14 mouse cellular contexts compared by ENCODE assay signal in the genomic region with DNA sequence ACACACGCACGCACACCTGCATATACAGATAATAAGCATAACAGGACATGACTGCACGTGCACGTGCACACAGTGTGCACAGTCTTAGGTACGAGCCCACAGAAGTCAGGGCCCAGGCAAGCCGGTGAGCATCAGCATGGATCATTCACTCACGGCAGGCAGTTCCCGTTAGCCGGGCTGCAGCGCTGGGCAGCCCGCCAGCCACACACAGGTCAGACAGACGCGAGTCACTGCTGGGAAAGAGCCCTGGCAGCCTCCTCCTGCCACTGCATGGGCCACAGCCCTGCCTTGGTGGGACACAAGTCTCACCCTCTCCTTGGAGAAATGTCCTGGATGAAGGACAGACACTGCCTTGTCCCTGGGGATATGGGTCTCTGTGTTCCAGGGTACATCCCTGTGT. TPM values are rescaled to one million over a fixed set of nuclear protein-coding genes. Genes with fewer than 3 reads are reported as not detected.
DNase-seq lines count a peak whose midpoint lies in the region; ATAC-seq and TF ChIP-seq lines count a peak whose summit lies in the region.
"Had no signal": no experiment of that assay in that cellular context is flagged by ENCODE, and none has a peak within 500 bp of the region (broad histone marks: within the 10 kb centered on the region; RNA-seq: fewer than 3 reads in every experiment).

No protein-coding gene starts in this region.

- no peaks in the 10 kb centered on the region; the same call in 1 of the 2 replicates for H3K79me2 ChIP-seq in MEL (ENCODE audit: control insufficient read depth, insufficient read depth, low read length, poor library complexity)

- DNase-seq in heart, adult 18-20 months = peak; percentile 50 to 51
- DNase-seq in heart, adult 8-10 months (ENCODE audit: low spot score) = no peak
- DNase-seq in kidney, postnatal 14 days = peak; percentile 35
- DNase-seq in MEL (ENCODE audit: low read depth, low spot score) = peak; percentile 68
- DNase-seq in adipocyte (ENCODE audit: low spot score) = peak; percentile 47
- no peak for DNase-seq in liver, postnatal 0 days
- DNase-seq: kidney, adult 8-10 months; layer of hippocampus, adult 9-11 months; liver, embryonic 13.5 days; lung, postnatal 36 days; right cerebral cortex, adult 18-20 months had no signal

- H3K27ac ChIP-seq in kidney, embryonic 16.5 days (ENCODE audit: low read length) = no peak overlapping the region
- H3K27ac ChIP-seq in MEL (ENCODE audit: control insufficient read depth, low read depth, low read length) = no peak overlapping the region
- no peak overlapping the region for H3K27ac ChIP-seq in liver, postnatal 0 days (ENCODE audit: low read depth)
- H3K27ac ChIP-seq: embryonic facial prominence, embryonic 12.5 days; liver, embryonic 13.5 days; neural tube, embryonic 15.5 days had no signal

- no peak for TF ChIP-seq POLR2A in MEL (IDR thresholded peaks at IDR 0.05; ENCODE audit: control insufficient read depth in 1 of 2, insufficient read depth in 1 of 2, low read depth in 1 of 2, low read length in 2 of 2, poor library complexity in 1 of 2)

- peaks cover 16% of the 10 kb centered on the region for H3K4me1 ChIP-seq in kidney, embryonic 16.5 days (ENCODE audit: insufficient read depth, low read length)
- peaks cover 8 to 19% of the 10 kb centered on the region in 2 experiments for H3K4me1 ChIP-seq in MEL (ENCODE audit: control insufficient read depth in 1 of 2, insufficient read depth in 2 of 2, low read length in 2 of 2)
- peaks cover 14% of the 10 kb centered on the region for H3K4me1 ChIP-seq in liver, postnatal 0 days (ENCODE audit: insufficient read depth)

- 46% methylated on average over 13 of the region's 13 CpGs for WGBS in kidney, embryonic 16.5 days
- WGBS in liver, postnatal 0 days (ENCODE audit: insufficient replicate concordance) = 51% methylated on average over 13 of the region's 13 CpGs

- H3K9ac ChIP-seq in kidney, embryonic 16.5 days (replicated peaks; ENCODE audit: low read length) = no peak overlapping the region
- no peak overlapping the region for H3K9ac ChIP-seq in MEL (ENCODE audit: control insufficient read depth, low read depth, low read length, poor library complexity, severe bottlenecking)
- no peak overlapping the region for H3K9ac ChIP-seq in liver, postnatal 0 days (replicated peaks)
- H3K9ac ChIP-seq: embryonic facial prominence, embryonic 12.5 days; liver, embryonic 13.5 days; neural tube, embryonic 15.5 days had no signal

- no peaks in the 10 kb centered on the region for H3K36me3 ChIP-seq in kidney, embryonic 16.5 days (ENCODE audit: insufficient read depth, low read length)
- peaks cover 0 to 7% of the 10 kb centered on the region in 2 experiments; a peak in 2 of 4 replicates for H3K36me3 ChIP-seq in MEL (ENCODE audit: control insufficient read depth in 1 of 2, insufficient read depth in 2 of 2, low read length in 2 of 2)
- no peaks in the 10 kb centered on the region for H3K36me3 ChIP-seq in liver, postnatal 0 days (replicated peaks; ENCODE audit: insufficient read depth, low read length)
- H3K36me3 ChIP-seq: embryonic facial prominence, embryonic 12.5 days; liver, embryonic 13.5 days; neural tube, embryonic 15.5 days had no signal

- H3K27me3 ChIP-seq in kidney, embryonic 16.5 days (ENCODE audit: insufficient read depth, low read length) = peaks cover 8% of the 10 kb centered on the region; the same call in 1 of the 2 replicates
- peaks cover 2 to 16% of the 10 kb centered on the region in 2 experiments; a peak in 2 of 4 replicates for H3K27me3 ChIP-seq in MEL (ENCODE audit: control insufficient read depth in 1 of 2, insufficient read depth in 2 of 2, low read length in 2 of 2)
- H3K27me3 ChIP-seq in liver, postnatal 0 days (ENCODE audit: insufficient read depth, low read length) = peaks cover 49% of the 10 kb centered on the region

- no peak for ATAC-seq in kidney, embryonic 16.5 days (ENCODE audit: low FRiP score, low TSS enrichment)
- no peak for ATAC-seq in liver, postnatal 0 days

- no peak for TF ChIP-seq RAD21 in MEL (IDR thresholded peaks at IDR 0.05; ENCODE audit: low read depth, low read length)

- H3K4me3 ChIP-seq in kidney, embryonic 16.5 days (ENCODE audit: low read length) = no peak overlapping the region
- no peak overlapping the region for H3K4me3 ChIP-seq in MEL (ENCODE audit: control insufficient read depth in 1 of 2, insufficient read depth in 1 of 2, low read depth in 2 of 2, low read length in 2 of 2)
- H3K4me3 ChIP-seq in liver, postnatal 0 days (ENCODE audit: low read depth, low read length) = no peak overlapping the region
- H3K4me3 ChIP-seq: embryonic facial prominence, embryonic 12.5 days; liver, embryonic 13.5 days; neural tube, embryonic 15.5 days had no signal

- no peaks in the 10 kb centered on the region for H3K9me3 ChIP-seq in kidney, embryonic 16.5 days (ENCODE audit: low read length)
- no peaks in the 10 kb centered on the region for H3K9me3 ChIP-seq in MEL (replicated peaks; ENCODE audit: insufficient read depth, low read length)
- no peaks in the 10 kb centered on the region for H3K9me3 ChIP-seq in liver, postnatal 0 days (ENCODE audit: low read length)
- H3K9me3 ChIP-seq: embryonic facial prominence, embryonic 12.5 days; liver, embryonic 13.5 days; neural tube, embryonic 15.5 days had no signal

- no peak overlapping the region for H3K4me2 ChIP-seq in kidney, embryonic 16.5 days (replicated peaks; ENCODE audit: low read depth, low read length)
- H3K4me2 ChIP-seq in liver, postnatal 0 days (ENCODE audit: low read depth, low read length) = no peak overlapping the region
- H3K4me2 ChIP-seq: embryonic facial prominence, embryonic 12.5 days; liver, embryonic 13.5 days; neural tube, embryonic 15.5 days had no signal

- TF ChIP-seq CTCF in MEL (IDR thresholded peaks at IDR 0.05 in 2 of 3, conservative IDR thresholded peaks at IDR 0.05 in 1 of 3; ENCODE audit: control insufficient read depth in 1 of 3, insufficient read depth in 1 of 3, low read depth in 2 of 3, low read length in 3 of 3, poor library complexity in 1 of 3, severe bottlenecking in 1 of 3) = no peak
- TF ChIP-seq CTCF in liver, postnatal 0 days (IDR thresholded peaks at IDR 0.05; ENCODE audit: low read depth) = no peak

- TF ChIP-seq EP300 in MEL (IDR thresholded peaks at IDR 0.05; ENCODE audit: low read depth in 1 of 2, low read length in 2 of 2) = no peak
- TF ChIP-seq EP300 in liver, postnatal 0 days (IDR thresholded peaks at IDR 0.05; ENCODE audit: low read depth) = no peak

TF ChIP-seq in MEL, 35 proteins besides CTCF, POLR2A, EP300 and RAD21:
- no peak for TF ChIP-seq RCOR1 (IDR thresholded peaks at IDR 0.05; ENCODE audit: low read depth, low read length)
- TF ChIP-seq BHLHE40 (IDR thresholded peaks at IDR 0.05; ENCODE audit: borderline replicate concordance, low read depth, low read length) = peak; percentile 74; the same call in 1 of the 2 replicates
- no peak for TF ChIP-seq HCFC1 (IDR thresholded peaks at IDR 0.05; ENCODE audit: low read depth, low read length)
- TF ChIP-seq JUND (IDR thresholded peaks at IDR 0.05; ENCODE audit: low read depth, low read length) = no peak
- no peak for TF ChIP-seq CHD2 (IDR thresholded peaks at IDR 0.05; ENCODE audit: low read length)
- no peak for TF ChIP-seq MAX (IDR thresholded peaks at IDR 0.05; ENCODE audit: low read length)

RNA-seq across cellular contexts. Expression of gene Ahnak2, which starts 1.6 kb away (rescaled TPM):
- 10 to 100 TPM; 15.3 to 16.6 TPM for total RNA-seq in heart, adult 18-20 months (2021)
- 10 to 100 TPM; 19.3 to 24.6 (median 20.6) TPM for total RNA-seq in heart, adult 8-10 months (2022)
- polyA plus RNA-seq in kidney, embryonic 16.5 days (2015; fragmentation: Nextera tagmentation; extraction: Ambion mirVana) = 0.91 and 1.2 TPM in 2 replicates
- total RNA-seq in MEL (2012; rRNA removed) = 1.2 and 2.6 TPM in 2 replicates
- polyA plus RNA-seq in MEL (2012; ENCODE audit: insufficient read depth in 1 of 2, insufficient read length in 2 of 2, low read depth in 1 of 2, low replicate concordance in 2 of 2, missing spikeins in 1 of 2) = 10 to 100 TPM in 1 of 2 experiments, not detected in 1; 11.4 TPM
- 0.22 and 0.36 TPM in 2 replicates for polyA plus RNA-seq in liver, postnatal 0 days (2015; fragmentation: Nextera tagmentation; extraction: Ambion mirVana)

RNA-seq across cellular contexts. Expression of gene Clba1, which starts 4.7 kb away (rescaled TPM):
- 1 to 10 TPM; 2.0 to 2.2 TPM for total RNA-seq in heart, adult 18-20 months (2021)
- 1 to 10 TPM; 1.8 to 4.3 (median 2.4) TPM for total RNA-seq in heart, adult 8-10 months (2022)
- polyA plus RNA-seq in kidney, embryonic 16.5 days (2015; fragmentation: Nextera tagmentation; extraction: Ambion mirVana) = 14.0 and 14.7 TPM in 2 replicates
- 11.2 and 15.2 TPM in 2 replicates for total RNA-seq in MEL (2012; rRNA removed)
- 10 to 100 TPM in 1 of 2 experiments, not detected in 1; 21.4 TPM for polyA plus RNA-seq in MEL (2012; ENCODE audit: insufficient read depth in 1 of 2, insufficient read length in 2 of 2, low read depth in 1 of 2, low replicate concordance in 2 of 2, missing spikeins in 1 of 2)
- polyA plus RNA-seq in liver, postnatal 0 days (2015; fragmentation: Nextera tagmentation; extraction: Ambion mirVana) = 0.69 TPM in 2 replicates

RNA-seq across cellular contexts. Expression of gene Cdca4, which starts 25.2 kb away (rescaled TPM):
- total RNA-seq in heart, adult 18-20 months (2021) = 1 to 10 TPM; 5.1 to 5.6 TPM
- total RNA-seq in heart, adult 8-10 months (2022) = 1 to 10 TPM; 5.6 to 6.5 (median 6.2) TPM
- 113 and 124 TPM in 2 replicates for polyA plus RNA-seq in kidney, embryonic 16.5 days (2015; fragmentation: Nextera tagmentation; extraction: Ambion mirVana)
- 245 and 279 TPM in 2 replicates for total RNA-seq in MEL (2012; rRNA removed)
- polyA plus RNA-seq in MEL (2012; ENCODE audit: insufficient read depth in 1 of 2, insufficient read length in 2 of 2, low read depth in 1 of 2, low replicate concordance in 2 of 2, missing spikeins in 1 of 2) = 100 to 1,000 TPM in 1 of 2 experiments, not detected in 1; 274 TPM
- 29.8 and 30.4 TPM in 2 replicates for polyA plus RNA-seq in liver, postnatal 0 days (2015; fragmentation: Nextera tagmentation; extraction: Ambion mirVana)

RNA-seq across cellular contexts. Expression of gene Pld4, which starts 43.6 kb away (rescaled TPM):
- total RNA-seq in heart, adult 18-20 months (2021) = 1 to 10 TPM; 6.0 to 7.8 TPM
- 1 to 10 TPM; 3.4 to 8.1 (median 4.3) TPM for total RNA-seq in heart, adult 8-10 months (2022)
- polyA plus RNA-seq in kidney, embryonic 16.5 days (2015; fragmentation: Nextera tagmentation; extraction: Ambion mirVana) = 7.3 and 7.4 TPM in 2 replicates
- 9.7 and 9.8 TPM in 2 replicates for total RNA-seq in MEL (2012; rRNA removed)
- polyA plus RNA-seq in MEL (2012; ENCODE audit: insufficient read depth in 1 of 2, insufficient read length in 2 of 2, low read depth in 1 of 2, low replicate concordance in 2 of 2, missing spikeins in 1 of 2) = 10 to 100 TPM in 1 of 2 experiments, not detected in 1; 16.4 TPM
- 20.9 and 22.4 TPM in 2 replicates for polyA plus RNA-seq in liver, postnatal 0 days (2015; fragmentation: Nextera tagmentation; extraction: Ambion mirVana)

Comparison
In these comparisons a context has a peak if more than half of its experiments do, and no peak if none do; other contexts are left out.
1. DNase-seq: peak in heart, adult 18-20 months (2 of 2), kidney, postnatal 14 days (single experiment), MEL (single experiment) and adipocyte (single experiment); none in heart, adult 8-10 months (single experiment) and liver, postnatal 0 days (single experiment).
2. RNA of gene Cdca4, which starts 25.2 kb away (total RNA-seq): 245 to 279 TPM in MEL; 5.6 to 6.5 TPM in heart, adult 8-10 months and 5.1 to 5.6 TPM in heart, adult 18-20 months; every median in the first group is over 10 times any median in the second.